Mouse (Mus musculus) erythroblast, adult 5-6 weeks (primary cell): ENCODE data around the gene Lhfpl2. TPM values are rescaled to one million over a fixed set of nuclear protein-coding genes. Genes with fewer than 3 reads are reported as not detected.

Experiments
- ATAC-seq: replicated peaks from 2 replicates; pipeline ENCODE4 v1.8.0; 2016; ENCODE audit warnings: moderate number of reproducible peaks, mild to moderate bottlenecking, moderate TSS enrichment, inconsistent platforms; ENCODE audit not compliant: poor library complexity, low FRiP score, severe bottlenecking
- total RNA-seq, 2 experiments: library from RNA; stranded (forward) in 1 of 2; stranded (reverse) in 1 of 2; fragments of 150-400 nt in 1 of 2; fragments of 200-764, 138-1000 nt in 1 of 2; gene quantifications; 2 replicates each; pipeline versions ENCODE4 v1.2.3 to v1.2.4; 2015 to 2017; ENCODE audit warnings: low replicate concordance in 2 of 2

Lhfpl2 gene
- total RNA-seq, 2 experiments from 2014 or later = 1.3 to 4.8 TPM

DNA sequence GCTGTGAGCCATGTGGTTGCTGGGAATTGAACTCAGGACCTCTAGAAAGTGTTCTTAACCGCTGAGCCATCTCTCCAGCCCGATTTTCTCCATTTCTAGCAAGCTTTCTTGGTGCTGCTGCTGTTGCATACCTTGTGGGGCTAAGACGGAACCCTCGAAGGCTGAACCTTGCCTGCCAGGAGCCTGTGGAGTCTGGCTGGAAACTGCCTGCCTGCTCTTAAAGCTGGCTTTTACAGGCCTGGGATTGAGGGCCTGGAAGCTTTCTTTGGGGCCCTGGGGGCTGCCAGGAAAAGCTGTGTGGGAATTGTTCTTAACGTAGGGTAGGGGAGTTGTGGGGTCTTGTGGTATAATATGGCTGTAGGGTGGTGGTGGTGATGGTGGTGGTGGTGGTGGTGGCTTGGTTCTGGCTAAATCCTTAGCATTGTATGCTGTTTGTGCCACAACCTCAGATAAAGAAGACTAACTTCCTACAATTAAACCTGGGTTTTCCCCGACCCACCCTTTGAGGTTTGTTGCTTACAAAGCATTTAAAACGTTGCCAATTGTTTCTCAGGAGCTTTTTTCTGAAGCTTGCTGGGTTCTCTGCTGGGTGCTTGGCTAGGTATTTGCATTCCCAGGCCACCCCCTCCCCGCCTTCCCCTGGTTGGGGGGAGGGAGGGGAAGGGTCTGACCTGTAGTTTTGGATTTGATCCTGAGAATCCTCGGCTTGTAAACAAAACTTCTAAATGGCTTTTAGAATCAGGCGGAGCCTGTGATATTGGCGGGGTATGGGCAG, 7.9 kb downstream of the Lhfpl2 start:
- no peak for ATAC-seq

- no peak for ATAC-seq
These were observed 9.2 kb downstream of the Lhfpl2 start for GRCm38 (mm10) chr13:94066626-94067275.

- ATAC-seq = no peak
These were observed 10.7 kb downstream of the Lhfpl2 start for GRCm38 (mm10) chr13:94068308-94068707.

DNA sequence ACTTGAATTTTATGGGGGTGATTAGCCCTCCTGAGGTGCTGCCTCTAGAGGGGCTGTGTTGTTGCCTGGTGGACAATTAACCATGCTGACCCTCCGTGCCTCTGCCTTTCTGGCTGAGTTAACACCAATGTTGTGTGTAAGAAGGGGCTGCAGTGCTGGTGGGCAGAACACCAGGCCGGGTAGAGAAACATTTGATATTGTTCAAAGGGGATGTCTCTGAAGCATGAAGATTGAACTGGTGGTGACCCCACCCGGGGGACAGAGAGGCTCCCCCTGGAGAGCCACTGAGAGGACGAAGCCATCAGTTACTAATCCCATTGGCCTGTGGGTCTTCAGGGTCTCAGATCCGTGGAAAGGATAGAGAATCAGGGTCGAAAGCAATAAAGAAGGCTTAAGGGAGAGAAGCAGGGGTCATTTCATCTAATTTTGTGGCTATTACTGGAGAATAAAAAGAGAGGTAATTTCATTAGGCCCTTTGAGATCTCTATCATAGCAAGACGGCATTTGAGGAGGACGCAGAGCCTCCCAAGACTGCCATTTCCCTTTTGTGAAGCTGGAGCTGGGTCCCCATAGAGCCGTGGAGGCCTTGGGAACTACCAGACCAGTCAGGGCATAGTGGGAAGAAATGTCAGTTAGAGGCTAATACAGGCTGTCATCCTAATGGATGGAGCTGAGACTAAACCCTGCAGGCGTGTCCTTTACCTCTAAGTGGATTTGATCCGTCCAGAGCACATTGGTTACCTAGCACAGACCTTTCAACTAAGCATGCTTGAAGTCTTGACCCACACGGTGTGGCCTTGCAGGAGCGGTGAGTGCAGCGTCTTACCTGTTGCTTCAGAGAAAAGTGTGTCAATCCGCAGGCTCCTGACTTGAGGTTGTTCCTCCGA, 12.1 kb downstream of the Lhfpl2 start:
- ATAC-seq = no peak

DNA sequence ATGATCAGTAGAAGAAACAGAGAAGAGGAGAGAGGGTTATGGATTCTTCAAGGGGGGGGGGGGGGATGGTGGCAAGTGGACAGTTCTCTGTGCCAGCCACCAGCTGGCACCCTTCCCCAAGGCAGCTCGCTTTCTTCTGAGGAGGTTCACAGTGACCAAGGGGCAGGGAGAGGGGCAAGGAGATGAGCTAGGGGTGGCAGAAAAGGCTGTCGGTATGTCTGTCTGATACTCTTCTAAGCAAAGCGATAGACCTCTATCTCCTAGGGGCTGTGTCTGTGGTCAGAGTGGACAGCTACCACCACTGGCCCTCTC, 12.7 kb downstream of the Lhfpl2 start:
- no peak for ATAC-seq

DNA sequence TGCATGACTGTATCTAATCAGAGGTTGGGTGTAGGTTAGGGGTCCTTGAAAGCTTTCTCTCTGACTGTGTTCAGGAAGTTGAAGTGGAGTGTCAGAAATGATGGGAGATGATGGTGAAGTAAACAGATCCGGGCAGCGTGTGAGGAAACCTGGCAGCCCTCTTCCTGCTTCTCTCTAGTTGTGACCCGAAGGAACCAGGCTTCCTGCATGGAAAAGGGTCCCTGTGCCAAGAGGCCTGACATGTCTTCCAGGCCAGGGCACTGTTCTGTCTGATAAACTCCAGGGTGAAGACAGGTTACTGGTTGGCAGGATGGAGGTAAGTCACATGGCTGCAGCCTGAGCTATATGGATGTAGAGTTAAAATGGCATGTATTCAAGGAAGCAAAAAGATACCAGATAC, 13.3 kb downstream of the Lhfpl2 start:
- ATAC-seq = no peak

DNA sequence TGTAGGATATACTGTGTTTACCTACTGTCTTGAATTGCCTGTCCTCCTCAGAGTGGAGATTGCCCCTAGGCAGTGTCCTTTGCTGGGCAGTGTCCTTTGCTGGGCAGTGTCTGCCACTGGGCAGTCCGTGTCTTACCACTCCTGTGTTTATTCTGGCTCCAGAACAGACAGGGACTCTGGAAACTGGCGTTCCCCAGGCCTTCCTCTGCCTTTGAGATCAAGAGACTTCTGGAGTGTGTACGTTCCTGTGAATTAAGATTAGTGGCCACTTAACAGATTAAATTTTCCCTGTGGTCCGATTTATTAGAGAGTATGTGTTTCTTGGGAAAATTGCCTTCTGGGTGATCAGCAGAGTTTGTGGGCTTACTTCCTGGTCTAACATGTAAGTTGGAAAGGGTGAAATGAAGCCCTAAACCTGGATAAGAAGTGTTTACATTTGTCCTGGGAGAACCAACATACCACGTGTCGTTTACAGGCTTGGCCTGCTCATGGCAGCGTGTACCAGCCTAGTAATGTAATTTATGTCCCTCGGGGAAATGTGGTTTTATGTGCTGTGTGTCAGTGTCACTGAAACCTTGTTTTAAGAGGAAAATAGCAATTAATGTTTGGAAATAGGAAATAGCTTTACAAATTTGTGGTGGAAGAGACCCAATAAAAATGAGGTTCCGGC, 15.6 kb downstream of the Lhfpl2 start:
- no peak for ATAC-seq

GRCm38 (mm10) chr13:94073716-94074115, 16.1 kb downstream of the Lhfpl2 start:
- ATAC-seq = no peak

- no peak for ATAC-seq
These were observed 17.6 kb downstream of the Lhfpl2 start for GRCm38 (mm10) chr13:94075181-94075580.

- ATAC-seq = no peak
These were observed 19.8 kb downstream of the Lhfpl2 start for GRCm38 (mm10) chr13:94077136-94078018.

- ATAC-seq = no peak
These were observed 25.6 kb downstream of the Lhfpl2 start for GRCm38 (mm10) chr13:94083196-94083595.

GRCm38 (mm10) chr13:94084220-94085126, 26.9 kb downstream of the Lhfpl2 start:
- ATAC-seq = no peak

DNA sequence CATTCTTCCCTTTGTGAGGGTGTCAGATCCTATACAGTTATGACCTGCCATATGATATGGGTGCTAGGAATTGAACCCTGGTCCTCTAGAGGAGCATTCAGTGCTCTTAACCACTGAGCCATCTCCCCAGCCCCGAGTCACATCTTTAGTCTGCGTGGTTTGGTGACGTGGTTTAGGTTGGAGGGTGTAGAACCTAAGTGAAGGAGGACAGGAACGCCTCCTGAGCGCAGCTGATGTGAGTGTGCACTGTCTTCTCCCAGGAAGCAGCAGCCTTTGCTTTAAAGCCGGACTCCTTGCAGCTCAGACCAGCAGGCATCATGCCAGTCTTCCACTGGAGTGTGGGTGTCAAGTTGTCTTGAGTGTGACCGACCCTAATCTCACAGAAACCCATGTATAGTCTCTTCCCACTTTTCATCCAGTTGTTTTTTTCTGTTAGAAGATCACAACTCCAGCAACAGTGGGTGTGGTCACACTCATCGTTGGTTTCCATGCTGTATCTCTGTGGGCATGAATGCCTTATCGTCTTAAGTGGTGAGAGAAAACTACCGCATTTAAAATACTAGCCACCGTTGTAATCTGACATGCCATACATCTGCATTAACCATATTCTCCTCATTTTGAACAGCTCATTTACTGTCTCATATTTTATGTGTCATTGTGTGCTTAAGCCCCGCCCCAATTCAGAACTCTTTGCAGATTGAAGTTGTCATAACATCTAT, 28.7 kb downstream of the Lhfpl2 start:
- ATAC-seq = 0 out of 2 replicates have a peak, but pooled peaks have one; percentile 36

- ATAC-seq = no peak
These were observed 29.5 kb downstream of the Lhfpl2 start for GRCm38 (mm10) chr13:94087061-94087460.

DNA sequence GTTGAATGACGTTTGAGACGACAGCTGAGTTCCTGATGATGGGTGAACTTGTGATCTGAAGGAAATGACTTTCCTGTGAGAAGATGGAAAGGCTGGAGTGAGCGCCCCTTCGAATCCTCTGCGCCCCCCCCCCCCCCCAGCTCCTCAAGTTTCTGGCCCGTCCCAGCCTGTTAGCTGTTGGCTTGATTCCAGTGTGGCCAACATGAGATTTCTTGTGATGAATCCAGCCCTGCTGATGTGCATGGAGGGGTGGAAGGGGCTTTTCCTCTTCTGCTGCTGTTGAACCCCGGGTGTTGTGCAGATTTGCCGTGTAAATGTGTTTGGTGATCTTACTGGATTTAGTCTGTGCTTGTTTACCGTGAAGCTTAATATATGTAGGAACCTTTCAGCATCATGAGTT, 31.2 kb downstream of the Lhfpl2 start:
- ATAC-seq = no peak

- no peak for ATAC-seq
These were observed 31.7 kb downstream of the Lhfpl2 start for GRCm38 (mm10) chr13:94089286-94089685.

DNA sequence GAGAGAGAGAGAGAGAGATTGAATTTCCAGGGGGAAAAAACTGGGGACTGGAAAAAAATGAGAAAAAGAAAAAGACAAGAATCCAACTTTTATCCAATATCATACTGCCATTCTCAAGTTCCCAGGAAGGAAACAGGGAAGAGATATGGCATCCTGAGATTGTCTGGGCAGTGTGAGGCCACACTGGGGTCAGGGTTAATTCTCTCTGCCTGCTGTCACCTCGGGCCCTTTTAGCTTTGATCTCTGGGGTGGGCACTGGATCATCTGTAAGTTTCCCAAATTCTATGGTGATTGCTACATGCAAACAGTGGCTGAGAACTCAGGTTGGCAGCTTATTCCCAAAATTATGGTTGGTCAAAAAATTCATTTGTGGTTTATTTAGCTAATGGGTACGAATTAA, 33.8 kb downstream of the Lhfpl2 start:
- ATAC-seq = no peak

- no peak for ATAC-seq
These were observed 36.6 kb downstream of the Lhfpl2 start for GRCm38 (mm10) chr13:94094176-94094575.
